In genomic region chr3:102079413-102079812, GRCm38 (mm10) we compare ENCODE assay signal across 36 mouse cellular contexts. TPM values are rescaled to one million over a fixed set of nuclear protein-coding genes. Genes with fewer than 3 reads are reported as not detected.
"Had no signal": no experiment of that assay in that cellular context is flagged by ENCODE, and none has a peak within 500 bp of the region (broad histone marks: within the 10 kb centered on the region; RNA-seq: fewer than 3 reads in every experiment).

No protein-coding gene starts in this region.

- H3K9ac ChIP-seq: limb, embryonic 12.5 days; limb, embryonic 13.5 days; limb, embryonic 15.5 days; liver, embryonic 12.5 days; liver, embryonic 13.5 days; liver, embryonic 14.5 days; liver, embryonic 15.5 days; liver, postnatal 0 days; lung, embryonic 14.5 days; lung, embryonic 15.5 days; midbrain, embryonic 12.5 days; midbrain, embryonic 13.5 days; midbrain, embryonic 15.5 days; neural tube, embryonic 12.5 days had no signal

- ATAC-seq: liver, embryonic 12.5 days; liver, postnatal 0 days; lung, postnatal 0 days; midbrain, embryonic 13.5 days; midbrain, embryonic 15.5 days; midbrain, embryonic 16.5 days had no signal

- H3K27me3 ChIP-seq: liver, embryonic 13.5 days; liver, embryonic 15.5 days; midbrain, embryonic 15.5 days; neural tube, embryonic 12.5 days had no signal

- H3K36me3 ChIP-seq: limb, embryonic 12.5 days; limb, embryonic 13.5 days; limb, embryonic 15.5 days; liver, embryonic 12.5 days; liver, embryonic 13.5 days; liver, embryonic 15.5 days; lung, embryonic 15.5 days; midbrain, embryonic 10.5 days; midbrain, embryonic 12.5 days; midbrain, embryonic 13.5 days; midbrain, embryonic 15.5 days; neural tube, embryonic 12.5 days had no signal

- H3K27ac ChIP-seq: left cerebral cortex, adult 2 months; limb, embryonic 12.5 days; limb, embryonic 13.5 days; limb, embryonic 15.5 days; liver, embryonic 12.5 days; liver, embryonic 13.5 days; liver, embryonic 14.5 days; liver, embryonic 15.5 days; lung, embryonic 15.5 days; macrophage; midbrain, embryonic 10.5 days; midbrain, embryonic 12.5 days; midbrain, embryonic 13.5 days; midbrain, embryonic 15.5 days; neural tube, embryonic 12.5 days had no signal

- H3K4me1 ChIP-seq: limb, embryonic 12.5 days; limb, embryonic 13.5 days; liver, embryonic 12.5 days; liver, embryonic 13.5 days; liver, embryonic 15.5 days; lung, embryonic 15.5 days; midbrain, embryonic 12.5 days; neural tube, embryonic 12.5 days had no signal

- H3K4me3 ChIP-seq: left cerebral cortex, adult 2 months; limb, embryonic 12.5 days; limb, embryonic 13.5 days; limb, embryonic 15.5 days; liver, embryonic 12.5 days; liver, embryonic 13.5 days; liver, embryonic 15.5 days; lung, embryonic 15.5 days; megakaryocyte, embryonic 14.5 days; midbrain, embryonic 10.5 days; midbrain, embryonic 12.5 days; midbrain, embryonic 13.5 days; midbrain, embryonic 15.5 days; neural tube, embryonic 12.5 days had no signal

- DNase-seq: left cerebral cortex, postnatal 4 days; liver; liver, embryonic 13.5 days; liver, postnatal 0 days; lung, adult 18-20 months; lung, adult 2 months; lung, embryonic 14.5 days; lung, postnatal 10 days; lung, postnatal 14 days; lung, postnatal 36 days; lung, postnatal 4 days; midbrain, embryonic 14.5 days had no signal

- H3K9me3 ChIP-seq: limb, embryonic 12.5 days; limb, embryonic 13.5 days; limb, embryonic 15.5 days; liver, embryonic 12.5 days; liver, embryonic 13.5 days; liver, embryonic 15.5 days; lung, embryonic 15.5 days; megakaryocyte, embryonic 14.5 days; midbrain, embryonic 12.5 days; midbrain, embryonic 13.5 days; midbrain, embryonic 15.5 days; neural tube, embryonic 12.5 days had no signal

- H3K4me2 ChIP-seq: limb, embryonic 12.5 days; limb, embryonic 13.5 days; limb, embryonic 15.5 days; liver, embryonic 11.5 days; liver, embryonic 12.5 days; liver, embryonic 13.5 days; liver, embryonic 15.5 days; lung, embryonic 14.5 days; lung, embryonic 15.5 days; midbrain, embryonic 11.5 days; midbrain, embryonic 12.5 days; midbrain, embryonic 13.5 days; midbrain, embryonic 15.5 days; neural tube, embryonic 12.5 days had no signal

RNA-seq across cellular contexts. Expression of gene Casq2, which starts 6.8 kb away (rescaled TPM):
- total RNA-seq: megakaryocyte progenitor cell, adult 5-6 weeks; megakaryocyte, adult 5-6 weeks; megakaryocyte-erythroid progenitor cell, adult 5-6 weeks; monocyte, adult 5-6 weeks had no signal
- polyA plus RNA-seq: liver, adult 2 months; macrophage; midbrain, embryonic 10.5 days; midbrain, embryonic 11.5 days had no signal
